In the genomic region with DNA sequence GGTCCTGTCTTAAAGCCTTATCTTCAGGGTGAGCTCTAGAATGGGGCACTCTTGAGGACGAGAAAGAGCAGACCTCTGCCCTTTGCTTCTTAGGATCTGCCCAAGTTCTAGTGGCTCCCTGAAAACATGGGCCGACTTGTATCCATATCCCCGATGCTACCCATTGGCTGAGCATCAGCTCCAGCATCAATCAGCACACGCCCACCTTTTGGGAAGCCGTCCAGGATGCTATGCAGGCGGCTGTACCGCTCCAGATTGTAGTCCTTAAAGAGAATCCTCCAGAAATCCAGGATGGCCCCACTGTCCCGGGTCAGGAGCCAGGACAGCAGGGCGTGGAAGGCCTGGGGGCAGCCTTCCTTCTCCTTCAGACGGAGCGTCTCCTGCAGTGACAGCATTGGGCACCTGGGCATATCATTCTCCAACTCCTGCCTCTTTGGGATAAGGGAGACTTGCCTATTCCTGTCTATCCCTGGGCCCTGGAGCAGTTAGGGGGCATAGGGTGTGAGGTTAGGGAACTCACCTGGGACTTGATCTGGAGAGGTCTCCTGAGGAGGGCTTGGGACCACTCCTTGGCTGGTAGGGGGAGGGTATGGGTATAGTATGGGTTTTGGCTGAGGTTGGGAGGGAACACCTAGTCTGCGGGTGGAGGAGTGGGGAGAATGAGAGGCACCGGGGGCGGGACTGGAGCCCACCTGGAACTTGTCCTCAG, we compare ENCODE assay signal across 8 mouse cellular contexts. TPM values are rescaled to one million over a fixed set of nuclear protein-coding genes. Genes with fewer than 3 reads are reported as not detected.
A peak's percentile ranks its signal among the peaks of the same experiment; 100 is the strongest.
DNase-seq lines count a peak whose midpoint lies in the region; ATAC-seq and TF ChIP-seq lines count a peak whose summit lies in the region.

No protein-coding gene starts in this region.

- TF ChIP-seq CTCF in layer of hippocampus, adult 2 months (conservative IDR thresholded peaks at IDR 0.05) = no peak
- no peak for TF ChIP-seq CTCF in thymus, adult 2 months (IDR thresholded peaks at IDR 0.05; ENCODE audit: borderline replicate concordance, control insufficient read depth, extremely low read depth, insufficient read depth, low read length, poor library complexity)

- H3K9me3 ChIP-seq in heart, embryonic 13.5 days = no peaks in the 10 kb centered on the region
- H3K9me3 ChIP-seq in embryonic facial prominence, embryonic 13.5 days = no peaks in the 10 kb centered on the region
- H3K9me3 ChIP-seq in midbrain, embryonic 16.5 days (replicated peaks; ENCODE audit: control insufficient read depth, low read length, poor library complexity, severe bottlenecking) = no peaks in the 10 kb centered on the region

- no peak overlapping the region for H3K27ac ChIP-seq in heart, embryonic 13.5 days (replicated peaks)
- H3K27ac ChIP-seq in embryonic facial prominence, embryonic 13.5 days = no peak overlapping the region
- no peak overlapping the region for H3K27ac ChIP-seq in layer of hippocampus, adult 2 months
- no peak overlapping the region for H3K27ac ChIP-seq in midbrain, embryonic 16.5 days (ENCODE audit: low read length)
- no peak overlapping the region for H3K27ac ChIP-seq in thymus, adult 2 months (ENCODE audit: control insufficient read depth, insufficient read depth, low read length)

- peaks cover 34% of the 10 kb centered on the region for H3K27me3 ChIP-seq in heart, embryonic 13.5 days (replicated peaks)
- H3K27me3 ChIP-seq in embryonic facial prominence, embryonic 13.5 days = peaks cover 5% of the 10 kb centered on the region
- H3K27me3 ChIP-seq in midbrain, embryonic 16.5 days (ENCODE audit: control insufficient read depth, insufficient read depth, low read depth, low read length) = no peaks in the 10 kb centered on the region
- H3K27me3 ChIP-seq in thymus, adult 2 months (ENCODE audit: control insufficient read depth, insufficient read depth, low read length) = no peaks in the 10 kb centered on the region

- TF ChIP-seq POLR2A in thymus, adult 2 months (IDR thresholded peaks at IDR 0.05; ENCODE audit: control insufficient read depth, extremely low read depth, insufficient read depth, low read length, poor library complexity) = no peak

- peaks cover 9% of the 10 kb centered on the region; the same call in 1 of the 2 replicates for H3K4me1 ChIP-seq in heart, embryonic 13.5 days
- H3K4me1 ChIP-seq in embryonic facial prominence, embryonic 13.5 days = peaks cover 13% of the 10 kb centered on the region
- H3K4me1 ChIP-seq in midbrain, embryonic 16.5 days (ENCODE audit: control insufficient read depth, insufficient read depth, low read length) = no peaks in the 10 kb centered on the region
- H3K4me1 ChIP-seq in thymus, adult 2 months (replicated peaks; ENCODE audit: control insufficient read depth, insufficient read depth, low read length) = peaks cover 15% of the 10 kb centered on the region

- no peaks in the 10 kb centered on the region for H3K36me3 ChIP-seq in heart, embryonic 13.5 days
- H3K36me3 ChIP-seq in embryonic facial prominence, embryonic 13.5 days = no peaks in the 10 kb centered on the region
- no peaks in the 10 kb centered on the region for H3K36me3 ChIP-seq in midbrain, embryonic 16.5 days (ENCODE audit: control insufficient read depth, insufficient read depth, low read length)
- H3K36me3 ChIP-seq in thymus, adult 2 months (ENCODE audit: control insufficient read depth, insufficient read depth, low read length) = no peaks in the 10 kb centered on the region

- H3K4me3 ChIP-seq in heart, embryonic 13.5 days = peak overlapping the region; percentile 40
- peak overlapping the region; percentile 29 for H3K4me3 ChIP-seq in embryonic facial prominence, embryonic 13.5 days
- peak overlapping the region; percentile 37 for H3K4me3 ChIP-seq in layer of hippocampus, adult 2 months
- peak overlapping the region; percentile 26 for H3K4me3 ChIP-seq in midbrain, embryonic 16.5 days (ENCODE audit: low read depth, low read length)
- no peak overlapping the region for H3K4me3 ChIP-seq in thymus, adult 2 months (ENCODE audit: control insufficient read depth, insufficient read depth, low read length)

- no peak overlapping the region; the same call in 1 of the 2 replicates for H3K9ac ChIP-seq in heart, embryonic 13.5 days
- no peak overlapping the region for H3K9ac ChIP-seq in embryonic facial prominence, embryonic 13.5 days
- peak overlapping the region; percentile 50 for H3K9ac ChIP-seq in midbrain, embryonic 16.5 days (ENCODE audit: low read depth, low read length)

- no peak for DNase-seq in heart, adult 18-20 months
- DNase-seq in layer of hippocampus, adult 2 months (ENCODE audit: low spot score in 2 of 2) = peak; percentile 48 to 55
- no peak for DNase-seq in thymus, adult 2 months
- DNase-seq in gastrocnemius, postnatal 4 days (ENCODE audit: low spot score in 2 of 2) = no peak
- no peak for DNase-seq in adrenal gland, postnatal 10 days

- 50% methylated on average over 14 of the region's 14 CpGs for WGBS in heart, embryonic 13.5 days
- WGBS in embryonic facial prominence, embryonic 13.5 days = 51% methylated on average over 14 of the region's 14 CpGs
- WGBS in midbrain, embryonic 16.5 days = 65% methylated on average over 14 of the region's 14 CpGs
- 90% methylated on average over 14 of the region's 14 CpGs for WGBS in thymus, adult 2 months

- no peak for ATAC-seq in heart, embryonic 13.5 days (ENCODE audit: extremely low read depth, insufficient number of reproducible peaks, low FRiP score, low TSS enrichment)
- no peak for ATAC-seq in embryonic facial prominence, embryonic 13.5 days (ENCODE audit: insufficient number of reproducible peaks, insufficient read depth, low FRiP score, low TSS enrichment, low read depth)
- no peak; the same call in 1 of the 2 replicates for ATAC-seq in midbrain, embryonic 16.5 days

- peak overlapping the region; percentile 65 for H3K4me2 ChIP-seq in heart, embryonic 13.5 days
- H3K4me2 ChIP-seq in embryonic facial prominence, embryonic 13.5 days = peak overlapping the region; percentile 57
- peak overlapping the region; percentile 60 for H3K4me2 ChIP-seq in midbrain, embryonic 16.5 days (ENCODE audit: low read length)

RNA-seq across cellular contexts. Expression of a gene that starts 0.6 kb away (rescaled TPM):
- not detected in 2 replicates for polyA plus RNA-seq in heart, embryonic 13.5 days (2015; fragmentation: Nextera tagmentation; extraction: Ambion mirVana)
- not detected for total RNA-seq in heart, adult 18-20 months (2021)
- 0.39 and 0.59 TPM in 2 replicates for polyA plus RNA-seq in embryonic facial prominence, embryonic 13.5 days (2015; fragmentation: Nextera tagmentation; extraction: Ambion mirVana)
- under 1 TPM; 0.46 to 0.54 TPM for total RNA-seq in layer of hippocampus, adult 2 months (2021)
- polyA plus RNA-seq in midbrain, embryonic 16.5 days (2015; fragmentation: Nextera tagmentation; extraction: Ambion mirVana) = 0.11 and 0.19 TPM in 2 replicates
- 84.0 and 93.7 TPM in 2 replicates for polyA plus RNA-seq in thymus, adult 2 months (2012; rRNA removed)
- not detected for total RNA-seq in gastrocnemius, postnatal 4 days (2021)
- total RNA-seq in adrenal gland, postnatal 10 days (2021) = under 1 TPM in 1 of 2 experiments, not detected in 1; 0.12 TPM

RNA-seq across cellular contexts. Expression of a gene that starts 1.1 kb away (rescaled TPM):
- polyA plus RNA-seq in heart, embryonic 13.5 days (2015; fragmentation: Nextera tagmentation; extraction: Ambion mirVana) = 0.13 and 0.37 TPM in 2 replicates
- not detected for total RNA-seq in heart, adult 18-20 months (2021)
- polyA plus RNA-seq in embryonic facial prominence, embryonic 13.5 days (2015; fragmentation: Nextera tagmentation; extraction: Ambion mirVana) = 0.44 and 0.56 TPM in 2 replicates
- total RNA-seq in layer of hippocampus, adult 2 months (2021) = not detected
- polyA plus RNA-seq in midbrain, embryonic 16.5 days (2015; fragmentation: Nextera tagmentation; extraction: Ambion mirVana) = not detected in 2 replicates
- polyA plus RNA-seq in thymus, adult 2 months (2012; rRNA removed) = 0.93 and 1.8 TPM in 2 replicates
- not detected for total RNA-seq in gastrocnemius, postnatal 4 days (2021)
- total RNA-seq in adrenal gland, postnatal 10 days (2021) = 1 to 10 TPM; 2.4 to 6.4 TPM

RNA-seq across cellular contexts. Expression of a gene that starts 26.3 kb away (rescaled TPM):
- polyA plus RNA-seq in heart, embryonic 13.5 days (2015; fragmentation: Nextera tagmentation; extraction: Ambion mirVana) = 1.3 and 1.8 TPM in 2 replicates
- total RNA-seq in heart, adult 18-20 months (2021) = 1 to 10 TPM; 5.7 to 8.4 TPM
- 3.0 and 4.4 TPM in 2 replicates for polyA plus RNA-seq in embryonic facial prominence, embryonic 13.5 days (2015; fragmentation: Nextera tagmentation; extraction: Ambion mirVana)
- total RNA-seq in layer of hippocampus, adult 2 months (2021) = 10 to 100 TPM in 1 of 2 experiments, 1 to 10 TPM in 1; 8.4 to 11.2 TPM
- polyA plus RNA-seq in midbrain, embryonic 16.5 days (2015; fragmentation: Nextera tagmentation; extraction: Ambion mirVana) = 0.52 and 0.64 TPM in 2 replicates
- 23.1 and 26.5 TPM in 2 replicates for polyA plus RNA-seq in thymus, adult 2 months (2012; rRNA removed)
- total RNA-seq in gastrocnemius, postnatal 4 days (2021) = 1 to 10 TPM; 3.4 to 4.4 TPM
- total RNA-seq in adrenal gland, postnatal 10 days (2021) = 10 to 100 TPM in 1 of 2 experiments, 1 to 10 TPM in 1; 8.6 to 12.6 TPM

RNA-seq across cellular contexts. Expression of a gene that starts 33.0 kb away (rescaled TPM):
- polyA plus RNA-seq in heart, embryonic 13.5 days (2015; fragmentation: Nextera tagmentation; extraction: Ambion mirVana) = 190 and 214 TPM in 2 replicates
- total RNA-seq in heart, adult 18-20 months (2021) = 100 to 1,000 TPM; 114 to 120 TPM
- polyA plus RNA-seq in embryonic facial prominence, embryonic 13.5 days (2015; fragmentation: Nextera tagmentation; extraction: Ambion mirVana) = 140 and 145 TPM in 2 replicates
- total RNA-seq in layer of hippocampus, adult 2 months (2021) = 100 to 1,000 TPM; 232 to 233 TPM
- polyA plus RNA-seq in midbrain, embryonic 16.5 days (2015; fragmentation: Nextera tagmentation; extraction: Ambion mirVana) = 129 and 133 TPM in 2 replicates
- 81.2 and 93.7 TPM in 2 replicates for polyA plus RNA-seq in thymus, adult 2 months (2012; rRNA removed)
- 10 to 100 TPM; 17.0 to 21.0 TPM for total RNA-seq in gastrocnemius, postnatal 4 days (2021)
- total RNA-seq in adrenal gland, postnatal 10 days (2021) = 100 to 1,000 TPM; 142 to 172 TPM

Comparison
In these comparisons a context has a peak if more than half of its experiments do, and no peak if none do; other contexts are left out.
1. DNase-seq: peak in layer of hippocampus, adult 2 months (2 of 2); none in heart, adult 18-20 months (0 of 2), thymus, adult 2 months (single experiment), gastrocnemius, postnatal 4 days (0 of 2) and adrenal gland, postnatal 10 days (single experiment).
2. Peak in every context shown above with its lines, with median percentiles within 50 percentile points of each other: H3K4me2 ChIP-seq.